Mouse (Mus musculus): Measurements from ENCODE around the gene Map3k3. TPM values are rescaled to one million over a fixed set of nuclear protein-coding genes. Genes with fewer than 3 reads are reported as not detected.

Gene Map3k3
- 15.1 TPM for polyA plus RNA-seq (2017; shearing (Covaris generic))

DNA sequence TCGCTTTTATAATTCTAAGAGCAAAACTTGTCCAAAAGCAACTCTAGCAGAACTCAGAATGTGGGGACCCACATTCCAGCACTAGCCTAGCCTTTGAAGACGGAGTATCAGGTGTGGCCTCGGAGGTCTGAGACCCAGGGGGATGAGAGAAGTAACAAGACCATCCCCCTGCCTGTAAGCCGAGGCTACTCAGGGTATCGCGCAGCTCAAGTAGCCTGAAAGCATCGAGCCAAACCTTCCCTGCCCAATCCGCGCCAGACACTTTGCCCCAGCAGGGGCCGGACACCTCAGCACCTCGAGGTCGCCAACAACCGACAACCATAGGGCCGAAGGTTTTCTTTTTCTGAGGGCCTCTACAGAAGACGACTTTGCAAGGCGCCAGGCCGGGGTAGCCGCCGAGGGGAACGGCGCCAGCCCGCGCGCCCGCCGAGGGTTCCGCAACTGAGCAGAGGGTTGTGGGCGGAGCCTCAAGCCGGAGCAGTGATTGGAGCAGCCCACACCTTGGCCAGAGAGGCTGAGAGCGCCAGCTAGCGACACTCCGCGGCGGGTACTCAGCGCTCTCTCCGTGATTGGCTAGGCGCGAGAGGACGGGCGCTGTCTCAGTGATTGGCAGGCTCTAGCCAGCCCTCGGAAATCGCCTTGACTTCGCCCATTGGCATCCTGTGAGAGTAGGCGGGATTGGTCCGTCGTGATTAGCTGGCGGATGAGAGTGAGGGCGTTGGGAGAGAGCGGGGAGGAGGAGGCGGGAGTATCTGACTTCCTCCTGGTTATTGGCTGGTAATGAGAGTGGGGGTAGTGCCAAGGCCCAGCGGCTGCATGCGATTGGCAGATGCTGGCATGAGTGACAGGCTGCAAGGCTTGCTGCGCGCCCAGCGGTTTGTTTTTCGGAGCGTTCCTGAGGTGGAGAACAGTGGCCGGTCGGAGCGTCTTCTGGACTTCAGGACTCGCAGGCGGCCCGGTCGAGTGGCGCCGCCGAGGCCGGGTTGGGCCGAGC lies at the start of gene Map3k3:
Map3k3 (plus strand) TSS at position 906 of the 994 bp plus-strand sequence.

DNA sequence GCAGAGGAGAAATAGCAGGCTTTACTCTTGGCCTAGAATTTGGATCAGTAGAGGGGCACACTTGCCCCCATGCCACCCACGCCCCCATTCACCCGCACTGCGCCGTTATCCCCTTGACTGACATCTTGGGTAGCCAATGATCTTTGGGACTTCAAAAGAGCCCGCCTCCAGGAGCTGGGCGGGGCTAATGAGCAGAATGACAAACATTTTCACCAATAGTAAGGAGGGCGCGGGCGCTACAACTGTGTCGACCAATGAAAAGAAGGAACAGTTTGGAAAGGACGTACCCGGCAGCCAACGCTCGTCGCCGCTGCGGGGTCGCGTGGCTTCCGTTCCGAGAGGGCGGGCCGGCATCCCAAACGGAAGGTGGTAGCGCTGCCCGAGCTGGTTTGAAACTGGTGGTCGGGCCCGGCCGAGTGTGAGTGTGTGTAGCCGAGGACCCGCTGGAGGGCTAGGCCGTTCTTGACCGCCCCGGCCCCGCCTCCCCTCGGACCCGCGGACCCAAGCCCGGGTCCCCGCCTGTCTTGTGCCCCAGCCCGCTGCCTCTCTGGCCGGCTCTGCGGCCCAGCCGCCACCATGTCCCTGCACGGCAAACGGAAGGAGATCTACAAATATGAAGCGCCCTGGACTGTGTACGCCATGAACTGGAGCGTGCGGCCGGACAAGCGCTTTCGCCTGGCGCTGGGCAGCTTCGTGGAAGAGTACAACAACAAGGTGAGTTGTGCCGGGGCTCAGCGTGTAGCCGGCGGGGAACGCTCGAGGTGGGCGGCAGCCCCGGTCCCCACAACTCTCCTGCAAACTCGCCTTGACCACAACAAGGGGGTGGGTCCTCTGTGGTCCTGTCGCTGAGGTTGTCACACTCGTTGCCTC lies 47.6 kb upstream of the Map3k3 start, which contains the start of gene Dcaf7:
Dcaf7 (plus strand) TSS at position 325 of the 870 bp plus-strand sequence.

DNA sequence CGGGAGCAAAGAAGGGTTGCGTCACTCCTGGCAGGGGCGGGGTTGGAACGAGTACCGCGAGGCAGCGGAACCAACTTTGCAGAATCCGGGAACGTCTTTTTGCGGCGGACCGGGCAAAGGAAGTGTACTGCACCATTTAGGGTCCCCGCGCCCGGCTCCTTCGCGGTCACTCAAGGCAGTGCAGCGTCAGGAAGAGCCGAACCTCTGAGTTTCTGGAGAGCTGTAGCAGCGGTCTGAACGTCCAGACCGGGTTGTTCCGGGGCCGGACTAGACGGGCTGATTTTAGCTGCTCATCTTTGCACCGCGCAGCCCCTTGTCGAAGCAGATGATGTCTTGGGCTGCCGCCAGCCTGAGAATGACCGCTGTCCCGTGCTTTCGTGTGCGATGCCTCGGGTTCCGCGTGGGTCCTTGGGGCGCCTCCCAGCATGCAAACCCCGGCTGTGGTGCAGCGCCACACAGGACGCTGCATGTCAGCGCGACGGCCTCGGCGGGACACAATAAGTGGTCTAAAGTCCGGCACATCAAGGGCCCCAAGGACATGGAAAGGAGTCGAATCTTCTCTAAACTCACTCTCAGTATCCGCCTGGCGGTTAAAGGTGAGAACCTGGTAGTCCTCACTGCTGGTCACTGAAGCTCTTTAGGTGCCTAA lies 18.4 kb upstream of the Map3k3 start, which contains the start of gene Taco1:
Taco1 (plus strand) TSS at position 139 of the 649 bp plus-strand sequence.

DNA sequence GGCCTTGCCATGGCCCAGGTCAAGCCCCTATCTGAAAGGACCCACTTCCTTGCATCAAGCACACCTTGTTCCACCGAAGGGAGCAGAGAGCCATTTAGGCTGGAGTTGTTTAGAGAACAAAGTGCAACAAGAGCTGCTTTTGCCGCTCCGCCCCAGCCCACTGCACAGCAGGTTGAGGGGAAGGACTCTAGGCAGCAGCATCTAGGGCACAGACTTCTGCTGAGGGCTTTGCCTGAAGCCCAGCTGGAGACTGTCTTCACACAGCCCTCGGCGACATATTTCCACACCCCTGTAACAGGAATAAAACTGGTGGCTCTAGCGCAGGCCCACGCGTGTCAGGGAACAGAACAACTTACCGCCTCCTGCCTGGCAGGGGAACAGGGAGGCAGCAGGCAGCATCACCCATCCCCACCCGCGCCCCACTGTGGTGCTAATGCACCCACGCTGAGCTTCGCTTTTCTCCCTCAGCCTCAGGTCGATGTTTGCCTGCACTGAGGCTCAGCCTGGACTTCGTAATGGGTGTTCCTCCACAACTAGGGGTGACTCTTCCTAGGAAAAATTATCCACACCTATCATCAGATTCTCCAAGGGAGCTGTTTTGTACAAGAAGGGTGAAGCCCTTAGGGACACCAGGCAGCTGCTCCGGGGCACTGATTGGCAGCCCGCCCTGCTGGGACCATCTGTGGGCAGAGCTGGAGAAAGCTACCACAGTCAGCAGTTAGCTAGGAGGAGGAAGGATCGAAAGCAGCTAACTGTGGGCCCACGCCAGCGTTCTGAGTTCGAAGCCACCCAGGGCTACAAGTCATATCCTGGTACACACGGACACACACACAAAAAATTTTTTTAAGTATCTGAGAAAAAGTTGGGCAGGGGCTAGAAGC lies 76.7 kb downstream of the Map3k3 start, which contains the start of the genes Gm10840 and Limd2:
Gm10840 (plus strand) TSS at position 10 of the 881 bp plus-strand sequence.
Limd2 (minus strand) TSS at position 20 of the 881 bp plus-strand sequence.

DNA sequence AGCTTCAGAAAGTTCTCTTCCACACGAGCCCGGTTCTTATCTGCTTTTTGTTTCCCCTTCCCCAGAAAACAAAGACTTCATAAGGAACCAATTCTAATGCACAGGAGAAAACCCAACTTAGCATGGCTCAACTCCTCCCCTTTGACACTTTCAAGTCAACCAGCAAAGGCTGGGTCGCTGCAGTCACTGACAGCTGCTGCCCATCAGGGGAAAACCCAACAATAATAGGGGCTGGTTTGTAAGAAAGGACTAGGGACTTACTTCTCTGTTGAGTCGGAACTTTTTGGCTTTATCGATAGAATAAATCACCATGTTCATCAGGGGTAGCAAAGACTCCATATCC lies 117.7 kb downstream of the Map3k3 start, which contains the start of gene Strada:
Strada (minus strand) TSS at position 46 of the 343 bp plus-strand sequence.

Other genes with a start within 250 kb of the Map3k3 start
- gene Cyb561, start 131.3 kb upstream of the Map3k3 start, polyA plus RNA-seq (2017; shearing (Covaris generic)), result 0.88 TPM
- not detected for gene Ace, start 116.7 kb upstream of the Map3k3 start, polyA plus RNA-seq (2017; shearing (Covaris generic))
- gene Ace3, start 89.9 kb upstream of the Map3k3 start, polyA plus RNA-seq (2017; shearing (Covaris generic)), result not detected
- 0.14 TPM for gene Kcnh6, start 76.5 kb upstream of the Map3k3 start, polyA plus RNA-seq (2017; shearing (Covaris generic))
- 67.4 TPM for gene Dcaf7, start 47.7 kb upstream of the Map3k3 start, polyA plus RNA-seq (2017; shearing (Covaris generic))
- 16.8 TPM for gene Taco1, start 18.6 kb upstream of the Map3k3 start, polyA plus RNA-seq (2017; shearing (Covaris generic))
- 1.4 TPM for gene Gm10840, start 76.2 kb downstream of the Map3k3 start, polyA plus RNA-seq (2017; shearing (Covaris generic))
- gene Limd2, start 76.2 kb downstream of the Map3k3 start, polyA plus RNA-seq (2017; shearing (Covaris generic)), result 784 TPM
- 42.8 TPM for gene Strada, start 117.6 kb downstream of the Map3k3 start, polyA plus RNA-seq (2017; shearing (Covaris generic))
- gene Ccdc47, start 131.7 kb downstream of the Map3k3 start, polyA plus RNA-seq (2017; shearing (Covaris generic)), result 129 TPM
- 67.6 TPM for gene Ddx42, start 132.3 kb downstream of the Map3k3 start, polyA plus RNA-seq (2017; shearing (Covaris generic))
- gene Ftsj3, start 171.5 kb downstream of the Map3k3 start, polyA plus RNA-seq (2017; shearing (Covaris generic)), result 86.8 TPM
- 202 TPM for gene Psmc5, start 171.5 kb downstream of the Map3k3 start, polyA plus RNA-seq (2017; shearing (Covaris generic))
- gene Smarcd2, start 188.4 kb downstream of the Map3k3 start, polyA plus RNA-seq (2017; shearing (Covaris generic)), result 9.2 TPM
- 0.17 TPM for gene Tcam1, start 192.1 kb downstream of the Map3k3 start, polyA plus RNA-seq (2017; shearing (Covaris generic))
- gene Gh, start 217.3 kb downstream of the Map3k3 start, polyA plus RNA-seq (2017; shearing (Covaris generic)), result not detected
- gene Cd79b, start 230.1 kb downstream of the Map3k3 start, polyA plus RNA-seq (2017; shearing (Covaris generic)), result 40.6 TPM